Mouse (Mus musculus) urinary bladder, adult 18-20 months (tissue): ENCODE data around the gene Gstm5.

Experiments
- DNase-seq, 2 experiments: peaks; one replicate each; pipeline ENCODE4 v3.0.0; 2022; ENCODE audit warnings: low spot score in 2 of 2, mixed read lengths in 2 of 2

Gstm5 gene

GRCm38 (mm10) chr3:107931670-107932069, 36.0 kb downstream of the Gstm5 start, which contains the start of gene Gstm7:
Gene Gstm7, minus strand, starts transcription at chr3:107931817.
- peak; percentile 77 to 88 for DNase-seq

- no peak for DNase-seq
Measured at GRCm38 (mm10) chr3:107932128-107932527, 36.5 kb downstream of the Gstm5 start.

- DNase-seq, result no peak
Measured at GRCm38 (mm10) chr3:107935268-107935667, 39.6 kb downstream of the Gstm5 start.

GRCm38 (mm10) chr3:107935888-107936287, 40.3 kb downstream of the Gstm5 start:
- no peak for DNase-seq

- peak; percentile 58 to 77 for DNase-seq
Measured at GRCm38 (mm10) chr3:107939403-107939802, 43.8 kb downstream of the Gstm5 start.

- DNase-seq, result peak in 1 of 2 experiments; percentile 21
Measured at GRCm38 (mm10) chr3:107939830-107940229, 44.2 kb downstream of the Gstm5 start.

- DNase-seq, result no peak
Measured at GRCm38 (mm10) chr3:107940524-107940923, 44.9 kb downstream of the Gstm5 start.

- no peak for DNase-seq
Measured at GRCm38 (mm10) chr3:107941261-107941660, 45.6 kb downstream of the Gstm5 start.

- DNase-seq, result no peak
Measured at GRCm38 (mm10) chr3:107943239-107943990, 47.8 kb downstream of the Gstm5 start, which contains the start of gene Gstm6. Gene Gstm6, minus strand, starts transcription at chr3:107943749.

- DNase-seq, result no peak
Measured at GRCm38 (mm10) chr3:107945729-107946128, 50.1 kb downstream of the Gstm5 start.
